Mouse (Mus musculus): ENCODE results near the gene Ppp2r3a.

- TF ChIP-seq CTCF (IDR thresholded peaks at IDR 0.05; ENCODE audit: low read depth, low read length) (no peak), EP300 (IDR thresholded peaks at IDR 0.05; ENCODE audit: insufficient read depth, low read depth, low read length) (no peak), POLR2A (IDR thresholded peaks at IDR 0.05; ENCODE audit: insufficient read depth, low read length) (no peak)
These were observed 194.4 kb downstream of the Ppp2r3a start for GRCm38 (mm10) chr9:101057156-101057555.

Data from ES-Bruce4 (cell line).